Mouse (Mus musculus): ENCODE results near the gene Dctn2.

GRCm38 (mm10) chr10:127287936-127288293, 21.7 kb downstream of the Dctn2 start:
- TF ChIP-seq CTCF (IDR thresholded peaks at IDR 0.05; ENCODE audit: borderline replicate concordance, insufficient read depth, low read length), result no peak
- TF ChIP-seq POLR2A (IDR thresholded peaks at IDR 0.05; ENCODE audit: low read depth, low read length), result no peak
